Mouse (Mus musculus): Measurements from ENCODE around the gene Rab2b. TPM values are rescaled to one million over a fixed set of nuclear protein-coding genes. Genes with fewer than 3 reads are reported as not detected.
A peak's percentile ranks its signal among the peaks of the same experiment; 100 is the strongest.

Rab2b gene
- total and polyA plus RNA-seq, 3 experiments, result 3.0 to 5.9 TPM; not detected in 1

GRCm38 (mm10) chr14:52306100-52306499 lies 26.8 kb upstream of the Rab2b start (continued):
- no peak for TF ChIP-seq ZNF384 (IDR thresholded peaks at IDR 0.05; ENCODE audit: low read depth, low read length)
- TF ChIP-seq RCOR1 (IDR thresholded peaks at IDR 0.05; ENCODE audit: low read depth, low read length), result peak; percentile 83
- peak; percentile 87 for TF ChIP-seq TCF12 (IDR thresholded peaks at IDR 0.05; ENCODE audit: low read depth, low read length)
- no peak for TF ChIP-seq ZKSCAN1 (IDR thresholded peaks at IDR 0.05; ENCODE audit: low read depth, low read length)
- TF ChIP-seq ZC3H11A (IDR thresholded peaks at IDR 0.05; ENCODE audit: low read depth, low read length), result no peak; the same call in 1 of the 2 replicates
- no peak for TF ChIP-seq UBTF (IDR thresholded peaks at IDR 0.05; ENCODE audit: borderline replicate concordance, insufficient read depth, low read depth, low read length)
- TF ChIP-seq USF1 (IDR thresholded peaks at IDR 0.05; ENCODE audit: low read depth, low read length), result no peak; the same call in 1 of the 2 replicates
- TF ChIP-seq SMC3 (IDR thresholded peaks at IDR 0.05; ENCODE audit: low read depth, low read length), result no peak
- peak; percentile 71 for TF ChIP-seq NELFE (IDR thresholded peaks at IDR 0.05; ENCODE audit: low read depth, low read length)

- peak within 1 kb of the TSS; percentile 88 for H3K9ac ChIP-seq (ENCODE audit: control insufficient read depth, low read depth, low read length, poor library complexity, severe bottlenecking)
- no peaks in the 10 kb centered on the region for H3K27me3 ChIP-seq (ENCODE audit: control insufficient read depth in 1 of 2, insufficient read depth in 2 of 2, low read length in 2 of 2)
- peaks cover 5 to 24% of the 10 kb centered on the region in 2 experiments for H3K36me3 ChIP-seq (ENCODE audit: control insufficient read depth in 1 of 2, insufficient read depth in 2 of 2, low read length in 2 of 2)
- H3K79me2 ChIP-seq (ENCODE audit: control insufficient read depth, insufficient read depth, low read length, poor library complexity), result peaks cover 14% of the 10 kb centered on the region
- peak within 1 kb of the TSS; percentile 85 to 95 for H3K4me3 ChIP-seq (ENCODE audit: control insufficient read depth in 1 of 2, insufficient read depth in 1 of 2, low read depth in 2 of 2, low read length in 2 of 2)
- H3K4me1 ChIP-seq (ENCODE audit: control insufficient read depth in 1 of 2, insufficient read depth in 2 of 2, low read length in 2 of 2), result peaks cover 9 to 13% of the 10 kb centered on the region in 2 experiments
- H3K27ac ChIP-seq (ENCODE audit: control insufficient read depth, low read depth, low read length), result peak within 1 kb of the TSS; percentile 94
- no peaks in the 10 kb centered on the region for H3K9me3 ChIP-seq (replicated peaks; ENCODE audit: insufficient read depth, low read length)
- TF ChIP-seq POLR2A (IDR thresholded peaks at IDR 0.05; ENCODE audit: control insufficient read depth in 1 of 2, insufficient read depth in 1 of 2, low read depth in 1 of 2, low read length in 2 of 2, poor library complexity in 1 of 2), result peak; percentile 74 to 93; a peak in 3 of 4 replicates
- no peak for TF ChIP-seq ZMIZ1 (IDR thresholded peaks at IDR 0.05; ENCODE audit: low read depth, low read length)
- no peak for TF ChIP-seq BHLHE40 (IDR thresholded peaks at IDR 0.05; ENCODE audit: borderline replicate concordance, low read depth, low read length)
- peak; percentile 79 for TF ChIP-seq MYC (IDR thresholded peaks at IDR 0.05; ENCODE audit: low read depth, low read length)
- TF ChIP-seq MXI1 (IDR thresholded peaks at IDR 0.05; ENCODE audit: low read depth, low read length), result peak; percentile 74
- peak; percentile 7; the same call in 1 of the 2 replicates for TF ChIP-seq POLR2AphosphoS5 (IDR thresholded peaks at IDR 0.05; ENCODE audit: borderline replicate concordance, low read depth, low read length)
- TF ChIP-seq POLR2AphosphoS2 (IDR thresholded peaks at IDR 0.05; ENCODE audit: low read length), result peak; percentile 84
- TF ChIP-seq SMC3 (IDR thresholded peaks at IDR 0.05; ENCODE audit: low read depth, low read length), result no peak
- peak; percentile 73 for TF ChIP-seq MAX (IDR thresholded peaks at IDR 0.05; ENCODE audit: low read length)
- TF ChIP-seq NELFE (IDR thresholded peaks at IDR 0.05; ENCODE audit: low read depth, low read length), result peak; percentile 90
- TF ChIP-seq SIN3A (IDR thresholded peaks at IDR 0.05; ENCODE audit: low read length), result peak; percentile 63
- no peak for TF ChIP-seq USF2 (IDR thresholded peaks at IDR 0.05; ENCODE audit: borderline replicate concordance in 1 of 2, insufficient read depth in 1 of 2, low read depth in 1 of 2, low read length in 2 of 2)
- peak; percentile 81; the same call in 1 of the 2 replicates for TF ChIP-seq UBTF (IDR thresholded peaks at IDR 0.05; ENCODE audit: borderline replicate concordance, insufficient read depth, low read depth, low read length)
- TF ChIP-seq GABPA (IDR thresholded peaks at IDR 0.05; ENCODE audit: low read depth, low read length), result no peak
- no peak for TF ChIP-seq JUND (IDR thresholded peaks at IDR 0.05; ENCODE audit: low read depth, low read length)
- no peak for TF ChIP-seq CHD2 (IDR thresholded peaks at IDR 0.05; ENCODE audit: low read length)
- TF ChIP-seq TBP (IDR thresholded peaks at IDR 0.05; ENCODE audit: low read depth, low read length), result peak; percentile 91
- peak; percentile 44; the same call in 1 of the 2 replicates for TF ChIP-seq NRF1 (IDR thresholded peaks at IDR 0.05; ENCODE audit: insufficient read depth, low read depth, low read length, poor library complexity, severe bottlenecking)
- peak; percentile 93 for TF ChIP-seq HCFC1 (IDR thresholded peaks at IDR 0.05; ENCODE audit: low read depth, low read length)
- no peak for TF ChIP-seq MEF2A (IDR thresholded peaks at IDR 0.05; ENCODE audit: extremely low read depth, insufficient replicate concordance, low read depth, low read length, poor library complexity, severe bottlenecking)
- peak; percentile 69; the same call in 1 of the 2 replicates for TF ChIP-seq KAT2A (conservative IDR thresholded peaks at IDR 0.05; ENCODE audit: low read depth, low read length)
- no peak for TF ChIP-seq ZC3H11A (IDR thresholded peaks at IDR 0.05; ENCODE audit: low read depth, low read length)
- 0 out of 2 replicates have a peak, but pooled peaks have one; percentile 24 for TF ChIP-seq RCOR1 (IDR thresholded peaks at IDR 0.05; ENCODE audit: low read depth, low read length)
- peak; percentile 89 for TF ChIP-seq ELF1 (IDR thresholded peaks at IDR 0.05; ENCODE audit: low read depth, low read length)
- peak; percentile 50; the same call in 1 of the 2 replicates for TF ChIP-seq ETS1 (IDR thresholded peaks at IDR 0.05; ENCODE audit: low read depth, low read length)
- DNase-seq (ENCODE audit: low read depth, low spot score), result peak; percentile 98
These were observed 25.4 kb upstream of the Rab2b start, which contains the start of gene Mettl3 for GRCm38 (mm10) chr14:52304644-52305271. Mettl3 (minus strand) TSS chr14:52305128.
